Mouse (Mus musculus) urinary bladder, postnatal 4 days (tissue): ENCODE measurements around the gene Foxi1.

Experiments used
- DNase-seq, 2 experiments: peaks; one replicate each; pipeline ENCODE4 v3.0.0; 2021 to 2022; ENCODE audit warnings: low spot score in 2 of 2

Foxi1 gene

GRCm38 (mm10) chr11:34158916-34159315 lies 49.0 kb downstream of the Foxi1 start:
- DNase-seq: no peak

DNA sequence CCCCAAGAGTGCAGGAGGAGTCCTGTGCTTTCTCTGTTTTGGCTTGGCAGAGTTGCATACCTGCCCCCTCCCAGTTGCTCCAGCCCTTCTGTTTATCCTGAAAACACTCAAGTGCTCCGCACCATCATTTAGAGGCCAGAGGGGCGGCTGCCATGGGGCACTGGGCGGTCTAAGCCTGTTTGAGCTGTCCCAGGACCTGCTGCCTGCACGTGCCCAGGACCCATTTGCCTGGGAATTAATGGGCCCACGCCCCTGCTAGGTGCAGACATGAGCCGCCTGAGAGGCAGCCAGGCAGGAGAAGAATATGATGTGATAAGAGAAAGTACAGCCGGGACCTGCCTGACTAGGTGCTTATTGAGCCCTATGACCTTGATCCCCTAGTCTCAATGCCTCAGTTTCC lies 52.7 kb downstream of the Foxi1 start:
- DNase-seq: no peak
